Mouse (Mus musculus): ENCODE measurements at regions not wholly inside any gene's neighbourhood (a gene's known extent, or its start where the extent isn't known, plus 50 kb on each side); places are given as distances from the start of the nearest gene placed in this dataset.

DNA sequence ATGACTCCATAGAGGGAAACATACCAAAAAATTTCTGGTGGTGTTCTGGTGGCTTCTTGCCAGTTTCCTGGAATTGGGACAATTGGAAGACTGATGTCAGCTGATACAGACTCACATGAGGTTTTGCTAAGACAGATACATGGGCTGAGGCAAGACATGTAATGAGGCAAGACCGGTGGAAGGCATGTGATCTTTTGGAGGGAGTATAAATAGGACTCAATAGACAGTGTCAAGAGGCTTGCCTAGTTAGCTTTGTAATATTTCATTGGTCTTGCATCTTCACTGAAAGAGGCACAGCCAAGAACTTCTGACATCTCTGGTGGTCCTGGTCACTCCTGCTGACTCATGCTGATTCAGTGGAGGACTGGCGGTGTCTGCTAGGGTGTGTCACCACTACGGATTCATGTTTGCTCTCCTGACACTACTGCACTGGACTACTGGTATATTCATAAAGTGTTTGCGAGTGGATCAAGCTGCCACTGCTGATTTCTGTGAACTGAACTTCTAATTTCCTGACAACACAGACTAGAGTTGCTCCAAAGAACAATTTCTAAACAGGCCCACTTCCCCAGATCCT, 697.7 kb upstream of the 4930444P10Rik start:
- WGBS, result 90% methylated on average over 4 of the region's 4 CpGs
- no peak for ATAC-seq (ENCODE audit: low FRiP score, low read depth)

DNA sequence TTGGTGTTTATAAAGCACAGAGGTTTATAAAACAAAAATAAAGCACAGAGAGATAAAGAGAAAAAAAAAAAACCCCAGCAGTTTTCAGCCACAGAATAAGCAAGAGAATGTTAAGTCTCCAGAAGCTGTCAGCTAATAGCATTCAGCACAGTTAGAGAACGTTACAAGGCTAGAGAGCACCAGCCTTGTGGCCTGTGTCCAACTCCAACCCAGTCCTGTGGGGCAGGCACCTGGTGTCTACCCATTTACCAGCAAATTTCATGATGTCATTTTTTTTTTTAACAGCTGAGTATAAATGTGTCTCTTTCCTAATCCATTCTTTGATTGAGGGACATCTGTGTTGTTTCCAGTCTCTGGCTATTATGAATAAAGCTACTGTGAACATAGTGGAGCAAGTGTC, 686.7 kb upstream of the 4930444P10Rik start:
- Histone ChIP-seq H3K27ac (replicated peaks) (no peak overlapping the region), H3K9me3 (no peaks in the 10 kb centered on the region), H3K4me1 (0 out of 2 replicates have a peak, but pooled peaks cover 3% of the 10 kb centered on the region), H3K36me3 (no peaks in the 10 kb centered on the region), H3K27me3 (no peaks in the 10 kb centered on the region), H3K4me2 (replicated peaks) (no peak overlapping the region), H3K4me3 (no peak overlapping the region), H3K9ac (replicated peaks) (no peak overlapping the region)
- ATAC-seq (ENCODE audit: low FRiP score, low read depth), result no peak
- 65% methylated on average over 1 of the region's 1 CpGs for WGBS

More for the DNA sequence above, 697.7 kb upstream of the 4930444P10Rik start:
- no peaks in the 10 kb centered on the region for H3K27me3 ChIP-seq
- H3K4me2 ChIP-seq (replicated peaks), result no peak overlapping the region
- H3K27ac ChIP-seq (replicated peaks), result no peak overlapping the region
- no peaks in the 10 kb centered on the region for H3K4me1 ChIP-seq
- no peaks in the 10 kb centered on the region for H3K36me3 ChIP-seq
- H3K4me3 ChIP-seq, result no peak overlapping the region
- no peak overlapping the region for H3K9ac ChIP-seq (replicated peaks)
- H3K9me3 ChIP-seq, result no peaks in the 10 kb centered on the region

DNA sequence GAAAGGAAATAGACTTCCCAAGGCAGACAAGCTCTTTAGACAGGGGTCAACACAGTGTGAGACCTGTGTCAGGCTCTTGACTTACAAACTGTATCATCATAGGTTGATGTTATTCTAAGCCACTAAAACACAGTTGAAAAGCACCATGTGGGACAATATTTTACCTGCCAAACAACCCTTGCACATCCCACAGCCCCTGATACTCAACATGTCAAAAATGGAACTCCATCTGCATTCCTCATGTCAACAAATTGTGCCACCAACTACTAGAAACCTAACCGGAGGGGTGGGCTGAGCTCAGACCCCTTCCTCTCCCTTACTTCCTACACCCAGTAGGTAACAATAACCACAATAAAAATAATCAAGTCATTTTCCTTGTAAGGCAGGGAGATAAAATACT, 667.8 kb upstream of the 4930444P10Rik start:
- Histone ChIP-seq H3K4me1 (no peaks in the 10 kb centered on the region), H3K9ac (replicated peaks) (no peak overlapping the region), H3K4me2 (replicated peaks) (no peak overlapping the region), H3K27ac (replicated peaks) (no peak overlapping the region), H3K9me3 (no peaks in the 10 kb centered on the region), H3K36me3 (no peaks in the 10 kb centered on the region), H3K27me3 (no peaks in the 10 kb centered on the region), H3K4me3 (no peak overlapping the region)
- ATAC-seq (ENCODE audit: low FRiP score, low read depth), result no peak
- 91% methylated on average over 1 of the region's 1 CpGs for WGBS
